In genomic region chr13:69459657-69460458, GRCm38 (mm10) we compare ENCODE assay signal across 9 mouse cellular contexts.
A peak's percentile ranks its signal among the peaks of the same experiment; 100 is the strongest.
DNase-seq lines count a peak whose midpoint lies in the region; ATAC-seq and TF ChIP-seq lines count a peak whose summit lies in the region.
"Had no signal": no experiment of that assay in that cellular context is flagged by ENCODE, and none has a peak within 500 bp of the region (broad histone marks: within the 10 kb centered on the region; RNA-seq: fewer than 3 reads in every experiment).

No protein-coding gene starts in this region.

- no peaks in the 10 kb centered on the region; the same call in 1 of the 2 replicates for H3K4me1 ChIP-seq in intestine, embryonic 14.5 days (replicated peaks; ENCODE audit: control insufficient read depth, insufficient read depth, low read length)
- H3K4me1 ChIP-seq in intestine, embryonic 16.5 days (ENCODE audit: control insufficient read depth, insufficient read depth, low read length): no peaks in the 10 kb centered on the region
- H3K4me1 ChIP-seq in MEL (ENCODE audit: control insufficient read depth in 1 of 2, insufficient read depth in 2 of 2, low read length in 2 of 2): peaks cover 0 to 19% of the 10 kb centered on the region in 2 experiments; a peak in 2 of 4 replicates
- no peaks in the 10 kb centered on the region; the same call in 1 of the 2 replicates for H3K4me1 ChIP-seq in neural tube, embryonic 12.5 days
- H3K4me1 ChIP-seq: liver, embryonic 15.5 days had no signal

- H3K9me3 ChIP-seq in intestine, embryonic 14.5 days (ENCODE audit: control insufficient read depth, low read length): no peaks in the 10 kb centered on the region
- no peaks in the 10 kb centered on the region for H3K9me3 ChIP-seq in intestine, embryonic 16.5 days (ENCODE audit: control insufficient read depth, low read length)
- H3K9me3 ChIP-seq in MEL (replicated peaks; ENCODE audit: insufficient read depth, low read length): no peaks in the 10 kb centered on the region
- H3K9me3 ChIP-seq in neural tube, embryonic 12.5 days: no peaks in the 10 kb centered on the region
- H3K9me3 ChIP-seq: liver, embryonic 15.5 days had no signal

- H3K79me2 ChIP-seq in MEL (ENCODE audit: control insufficient read depth, insufficient read depth, low read length, poor library complexity): no peaks in the 10 kb centered on the region

- intact Hi-C loops in left cerebral cortex, adult 2 months (cut with DNase I): loop anchor here (2.0 to 10.0 kb wide), 6 partner anchors 138 to 857 kb away; no protein-coding TSS in a partner anchor

- 13% methylated on average over 8 of the region's 8 CpGs for WGBS in intestine, embryonic 14.5 days
- 11% methylated on average over 8 of the region's 8 CpGs for WGBS in intestine, embryonic 16.5 days
- 21% methylated on average over 8 of the region's 8 CpGs for WGBS in neural tube, embryonic 12.5 days

- no peak for TF ChIP-seq EP300 in MEL (IDR thresholded peaks at IDR 0.05; ENCODE audit: low read depth in 1 of 2, low read length in 2 of 2)

- peak; percentile 72 for DNase-seq in intestine, embryonic 14.5 days (ENCODE audit: low spot score)
- DNase-seq in MEL (ENCODE audit: low read depth, low spot score) (peak; percentile 70), adipocyte (ENCODE audit: low spot score) (no peak)
- peak; percentile 40 to 42 for DNase-seq in cerebellum, postnatal 36 days
- peak; percentile 77 to 79 for DNase-seq in left cerebral cortex, adult 2 months (ENCODE audit: extremely low spot score in 1 of 2, low spot score in 2 of 2)

- no peaks in the 10 kb centered on the region for H3K27me3 ChIP-seq in intestine, embryonic 14.5 days (replicated peaks; ENCODE audit: control insufficient read depth, insufficient read depth, low read length)
- no peaks in the 10 kb centered on the region for H3K27me3 ChIP-seq in intestine, embryonic 16.5 days (replicated peaks; ENCODE audit: control insufficient read depth, insufficient read depth, low read length)
- no peaks in the 10 kb centered on the region for H3K27me3 ChIP-seq in MEL (ENCODE audit: control insufficient read depth in 1 of 2, insufficient read depth in 2 of 2, low read length in 2 of 2)
- no peaks in the 10 kb centered on the region for H3K27me3 ChIP-seq in neural tube, embryonic 12.5 days (replicated peaks)
- H3K27me3 ChIP-seq: liver, embryonic 15.5 days had no signal

- peak; percentile 66 to 88 (median 79) for TF ChIP-seq CTCF in MEL (IDR thresholded peaks at IDR 0.05 in 2 of 3, conservative IDR thresholded peaks at IDR 0.05 in 1 of 3; ENCODE audit: control insufficient read depth in 1 of 3, insufficient read depth in 1 of 3, low read depth in 2 of 3, low read length in 3 of 3, poor library complexity in 1 of 3, severe bottlenecking in 1 of 3)
- peak; percentile 92 for TF ChIP-seq CTCF in left cerebral cortex, adult 2 months (IDR thresholded peaks at IDR 0.05)

- no peaks in the 10 kb centered on the region for H3K36me3 ChIP-seq in intestine, embryonic 14.5 days (ENCODE audit: control insufficient read depth, insufficient read depth, low read length)
- no peaks in the 10 kb centered on the region for H3K36me3 ChIP-seq in intestine, embryonic 16.5 days (ENCODE audit: control insufficient read depth, insufficient read depth, low read length)
- peaks cover 0 to 6% of the 10 kb centered on the region in 2 experiments; a peak in 2 of 4 replicates for H3K36me3 ChIP-seq in MEL (ENCODE audit: control insufficient read depth in 1 of 2, insufficient read depth in 2 of 2, low read length in 2 of 2)
- no peaks in the 10 kb centered on the region for H3K36me3 ChIP-seq in neural tube, embryonic 12.5 days
- H3K36me3 ChIP-seq: liver, embryonic 15.5 days had no signal

- H3K4me3 ChIP-seq in intestine, embryonic 14.5 days (ENCODE audit: low read depth, low read length): no peak overlapping the region
- H3K4me3 ChIP-seq in intestine, embryonic 16.5 days (ENCODE audit: low read length): no peak overlapping the region
- no peak overlapping the region for H3K4me3 ChIP-seq in MEL (ENCODE audit: control insufficient read depth in 1 of 2, insufficient read depth in 1 of 2, low read depth in 2 of 2, low read length in 2 of 2)
- H3K4me3 ChIP-seq in left cerebral cortex, adult 2 months: no peak overlapping the region
- H3K4me3 ChIP-seq in neural tube, embryonic 12.5 days: no peak overlapping the region
- H3K4me3 ChIP-seq: liver, embryonic 15.5 days had no signal

- H3K27ac ChIP-seq in intestine, embryonic 14.5 days (ENCODE audit: low read depth): no peak overlapping the region
- no peak overlapping the region for H3K27ac ChIP-seq in intestine, embryonic 16.5 days (ENCODE audit: low read length)
- no peak overlapping the region for H3K27ac ChIP-seq in MEL (ENCODE audit: control insufficient read depth, low read depth, low read length)
- H3K27ac ChIP-seq in left cerebral cortex, adult 2 months: no peak overlapping the region
- H3K27ac ChIP-seq in neural tube, embryonic 12.5 days: no peak overlapping the region
- H3K27ac ChIP-seq: liver, embryonic 15.5 days had no signal

- TF ChIP-seq RAD21 in MEL (IDR thresholded peaks at IDR 0.05; ENCODE audit: low read depth, low read length): peak; percentile 67

- no peak for TF ChIP-seq POLR2A in MEL (IDR thresholded peaks at IDR 0.05; ENCODE audit: control insufficient read depth in 1 of 2, insufficient read depth in 1 of 2, low read depth in 1 of 2, low read length in 2 of 2, poor library complexity in 1 of 2)

- ATAC-seq in intestine, embryonic 14.5 days (replicated peaks; ENCODE audit: low FRiP score, low TSS enrichment, low read depth): peak; percentile 72; the same call in 1 of the 2 replicates
- ATAC-seq in intestine, embryonic 16.5 days: no peak; the same call in 1 of the 2 replicates
- peak; percentile 68 for ATAC-seq in granulocyte monocyte progenitor cell, adult 5-6 weeks (replicated peaks; ENCODE audit: poor library complexity, severe bottlenecking)
- 0 out of 2 replicates have a peak, but pooled peaks have one; percentile 60 for ATAC-seq in neural tube, embryonic 12.5 days (ENCODE audit: low FRiP score, low read depth)

- no peak overlapping the region for H3K9ac ChIP-seq in intestine, embryonic 14.5 days (ENCODE audit: low read length)
- no peak overlapping the region for H3K9ac ChIP-seq in intestine, embryonic 16.5 days (ENCODE audit: low read depth, low read length)
- no peak overlapping the region for H3K9ac ChIP-seq in MEL (ENCODE audit: control insufficient read depth, low read depth, low read length, poor library complexity, severe bottlenecking)
- no peak overlapping the region for H3K9ac ChIP-seq in neural tube, embryonic 12.5 days
- H3K9ac ChIP-seq: liver, embryonic 15.5 days had no signal

- no peak overlapping the region for H3K4me2 ChIP-seq in intestine, embryonic 14.5 days (ENCODE audit: low read length)
- no peak overlapping the region for H3K4me2 ChIP-seq in intestine, embryonic 16.5 days (ENCODE audit: low read depth, low read length)
- no peak overlapping the region for H3K4me2 ChIP-seq in neural tube, embryonic 12.5 days (replicated peaks)
- H3K4me2 ChIP-seq: liver, embryonic 15.5 days had no signal

TF ChIP-seq in MEL, 35 proteins besides CTCF, POLR2A, EP300 and RAD21:
- TF ChIP-seq TCF12 (IDR thresholded peaks at IDR 0.05; ENCODE audit: low read depth, low read length): no peak
- peak; percentile 60 for TF ChIP-seq SMC3 (IDR thresholded peaks at IDR 0.05; ENCODE audit: low read depth, low read length)
- no peak for TF ChIP-seq GABPA (IDR thresholded peaks at IDR 0.05; ENCODE audit: low read depth, low read length)
TF ChIP-seq in MEL: peak in this region for 1.
